Mouse (Mus musculus): ENCODE measurements around the gene Sec61b. TPM values are rescaled to one million over a fixed set of nuclear protein-coding genes. Genes with fewer than 3 reads are reported as not detected.

Sec61b gene
- polyA plus RNA-seq, 1 experiment from 2014 or later: 391 TPM

Other genes with a start within 250 kb of the Sec61b start
- 95.0 and 101 TPM in 2 replicates for gene Tgfbr1, start 121.4 kb upstream of the Sec61b start, polyA plus RNA-seq (2016; fragmentation: Nextera tagmentation; extraction: Ambion mirVana)
- 83.3 TPM in 2 replicates for gene Alg2, start 325 bp upstream of the Sec61b start, polyA plus RNA-seq (2016; fragmentation: Nextera tagmentation; extraction: Ambion mirVana)

Measured in embryonic facial prominence, embryonic 10.5 days (tissue).